Mouse (Mus musculus) thymus, postnatal 0 days (tissue): ENCODE data around the gene Olfr823. TPM values are rescaled to one million over a fixed set of nuclear protein-coding genes. Genes with fewer than 3 reads are reported as not detected.
"Not testable (repeated sequence)": the region's sequence is repeated elsewhere in the genome, so short reads cannot be mapped to it uniquely, and the experiment has no call there.

Experiments used
- DNase-seq: peaks from one replicate; pipeline ENCODE4 v3.0.0-alpha.2; 2015; ENCODE audit warnings: low spot score
- polyA plus RNA-seq: library from polyadenylated mRNA; unstranded; fragments of >200 nt; fragmentation: Nextera tagmentation; extraction: Ambion mirVana; gene quantifications from 2 replicates; pipeline ENCODE4 v1.2.1, GENCODE M21; 2015

Olfr823 gene
- not detected in 2 replicates for polyA plus RNA-seq

GRCm38 (mm10) chr10:130115283-130115682 is at the start of gene Olfr823:
Olfr823 (minus strand) TSS chr10:130115383.
- not testable (repeated sequence) for DNase-seq

GRCm38 (mm10) chr10:130144121-130144520 is 28.9 kb upstream of the Olfr823 start:
- no peak for DNase-seq

GRCm38 (mm10) chr10:130142481-130142880 is 27.3 kb upstream of the Olfr823 start:
- not testable (repeated sequence) for DNase-seq

GRCm38 (mm10) chr10:130134811-130135210 is 19.6 kb upstream of the Olfr823 start:
- no peak for DNase-seq

- not testable (repeated sequence) for DNase-seq
Observed at GRCm38 (mm10) chr10:130129900-130130299, 14.7 kb upstream of the Olfr823 start, which contains the start of gene Olfr824. Olfr824 (minus strand) TSS chr10:130130000.

- not testable (repeated sequence) for DNase-seq
Observed at GRCm38 (mm10) chr10:130116045-130116444, 862 bp upstream of the Olfr823 start.

- DNase-seq, result peak; percentile 12
Observed at GRCm38 (mm10) chr10:130096104-130096503, 19.1 kb downstream of the Olfr823 start.

GRCm38 (mm10) chr10:130092838-130093440 is 22.2 kb downstream of the Olfr823 start:
- DNase-seq, result peak; percentile 26

GRCm38 (mm10) chr10:130070910-130071309 is 44.3 kb downstream of the Olfr823 start, which contains the start of gene Olfr822:
Olfr822 (plus strand) TSS chr10:130071210.
- DNase-seq, result no peak

Other genes starting within 250 kb of the Olfr823 start
- gene Olfr814, start 235.5 kb downstream of the Olfr823 start, polyA plus RNA-seq, result not detected in 2 replicates
- gene Olfr815, start 209.5 kb downstream of the Olfr823 start, polyA plus RNA-seq, result not detected in 2 replicates
- gene Olfr816, start 199.8 kb downstream of the Olfr823 start, polyA plus RNA-seq, result not detected in 2 replicates
- not detected in 2 replicates for gene Olfr818, start 166.3 kb downstream of the Olfr823 start, polyA plus RNA-seq
- gene Olfr819, start 148.1 kb downstream of the Olfr823 start, polyA plus RNA-seq, result not detected in 2 replicates
- not detected in 2 replicates for gene Olfr247, start 139.2 kb downstream of the Olfr823 start, polyA plus RNA-seq
- gene Gm10310, start 130.3 kb downstream of the Olfr823 start, polyA plus RNA-seq, result not detected in 2 replicates
- not detected in 2 replicates for gene Olfr820, start 102.8 kb downstream of the Olfr823 start, polyA plus RNA-seq
- not detected in 2 replicates for gene Olfr821, start 85.0 kb downstream of the Olfr823 start, polyA plus RNA-seq
- gene Olfr822, start 44.2 kb downstream of the Olfr823 start, polyA plus RNA-seq, result not detected in 2 replicates
- not detected in 2 replicates for gene Olfr824, start 14.6 kb upstream of the Olfr823 start, polyA plus RNA-seq
- gene Olfr825, start 51.4 kb upstream of the Olfr823 start, polyA plus RNA-seq, result not detected in 2 replicates
- not detected in 2 replicates for gene Olfr826, start 68.8 kb upstream of the Olfr823 start, polyA plus RNA-seq
- not detected in 2 replicates for gene Olfr827, start 99.0 kb upstream of the Olfr823 start, polyA plus RNA-seq
- gene Neurod4, start 164.9 kb upstream of the Olfr823 start, polyA plus RNA-seq, result 0.05 TPM in 2 replicates
- gene Tespa1, start 207.5 kb upstream of the Olfr823 start, polyA plus RNA-seq, result 143 and 188 TPM in 2 replicates